24 mouse cellular contexts compared by ENCODE assay signal in the genomic region with DNA sequence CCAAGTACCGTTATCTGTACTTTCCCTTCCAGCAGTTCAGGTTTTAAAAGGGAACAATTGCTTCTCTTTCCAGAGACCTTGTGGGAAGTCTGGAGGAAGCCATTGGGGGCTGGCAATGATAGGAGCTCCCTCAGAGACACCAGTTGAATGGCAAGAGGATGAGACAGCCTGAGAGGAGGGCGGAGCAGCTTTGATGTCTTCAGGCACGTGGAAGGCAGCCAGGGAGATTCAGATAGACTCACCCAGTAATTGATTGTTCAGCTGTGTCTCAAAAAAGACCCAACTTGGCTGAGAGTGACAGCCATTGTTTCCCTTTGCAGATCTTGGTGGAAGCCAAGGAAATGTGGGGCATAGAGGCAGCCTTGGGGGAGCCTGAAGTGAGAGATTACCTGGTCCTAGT. TPM values are rescaled to one million over a fixed set of nuclear protein-coding genes. Genes with fewer than 3 reads are reported as not detected.
DNase-seq lines count a peak whose midpoint lies in the region; ATAC-seq lines count a peak whose summit lies in the region.
"Had no signal": no experiment of that assay in that cellular context is flagged by ENCODE, and none has a peak within 500 bp of the region (broad histone marks: within the 10 kb centered on the region; RNA-seq: fewer than 3 reads in every experiment).

No protein-coding gene starts in this region.

- H3K9me3 ChIP-seq in heart, embryonic 10.5 days, result no peaks in the 10 kb centered on the region
- no peaks in the 10 kb centered on the region for H3K9me3 ChIP-seq in heart, embryonic 16.5 days (replicated peaks; ENCODE audit: control insufficient read depth, low read length)
- no peaks in the 10 kb centered on the region for H3K9me3 ChIP-seq in midbrain, embryonic 15.5 days
- H3K9me3 ChIP-seq: embryonic facial prominence, embryonic 10.5 days; forebrain, embryonic 13.5 days had no signal

- no peaks in the 10 kb centered on the region for H3K27me3 ChIP-seq in heart, embryonic 10.5 days (ENCODE audit: insufficient read depth, poor library complexity, severe bottlenecking)
- H3K27me3 ChIP-seq in heart, embryonic 16.5 days (ENCODE audit: control insufficient read depth, insufficient read depth, low read length), result no peaks in the 10 kb centered on the region
- no peaks in the 10 kb centered on the region for H3K27me3 ChIP-seq in midbrain, embryonic 15.5 days (replicated peaks)
- H3K27me3 ChIP-seq: forebrain, embryonic 13.5 days had no signal

- no peak overlapping the region for H3K4me3 ChIP-seq in heart, embryonic 10.5 days
- H3K4me3 ChIP-seq in heart, embryonic 16.5 days (ENCODE audit: low read length), result no peak overlapping the region
- no peak overlapping the region for H3K4me3 ChIP-seq in midbrain, embryonic 15.5 days
- H3K4me3 ChIP-seq: embryonic facial prominence, embryonic 10.5 days; forebrain, embryonic 13.5 days had no signal

- no peaks in the 10 kb centered on the region for H3K4me1 ChIP-seq in heart, embryonic 10.5 days
- H3K4me1 ChIP-seq in heart, embryonic 16.5 days (ENCODE audit: control insufficient read depth, insufficient read depth, low read length), result no peaks in the 10 kb centered on the region
- no peaks in the 10 kb centered on the region for H3K4me1 ChIP-seq in midbrain, embryonic 15.5 days
- H3K4me1 ChIP-seq: embryonic facial prominence, embryonic 10.5 days had no signal

- DNase-seq in heart, adult 11 months, result peak; percentile 97
- DNase-seq in heart, embryonic 10.5 days (ENCODE audit: low spot score), result no peak
- DNase-seq in Muller cell, postnatal 12 days (ENCODE audit: inconsistent ontology term), result peak; percentile 45
- peak; percentile 10 for DNase-seq in skeletal muscle tissue, adult 2 months (ENCODE audit: low read depth, low spot score)
- no peak for DNase-seq in adrenal gland, adult 2 months
- DNase-seq: adrenal gland, postnatal 25 days; B cell, adult 2 months; cerebellum, adult 2 months; forebrain, postnatal 0 days; gastrocnemius, postnatal 25 days; kidney, adult 8-10 months had no signal

- H3K4me2 ChIP-seq in heart, embryonic 16.5 days (ENCODE audit: low read depth, low read length), result no peak overlapping the region
- no peak overlapping the region for H3K4me2 ChIP-seq in midbrain, embryonic 15.5 days
- H3K4me2 ChIP-seq: forebrain, embryonic 13.5 days had no signal

- peak; percentile 49; the same call in 1 of the 2 replicates for ATAC-seq in heart, embryonic 16.5 days (replicated peaks; ENCODE audit: extremely low read depth, insufficient read depth, low FRiP score)
- ATAC-seq in midbrain, embryonic 15.5 days (replicated peaks), result no peak
- ATAC-seq: activated CD4-positive, CD25-positive, alpha-beta regulatory T cell, adult 4 months; CD4-positive, CD25-positive, alpha-beta regulatory T cell, adult 4 months; forebrain, embryonic 13.5 days; forebrain, postnatal 0 days; hindbrain, embryonic 16.5 days; inflammation-experienced regulatory T-cells, adult 6 months; intestine, postnatal 0 days had no signal

- H3K27ac ChIP-seq in heart, embryonic 10.5 days, result no peak overlapping the region
- H3K27ac ChIP-seq in heart, embryonic 16.5 days (ENCODE audit: low read length), result no peak overlapping the region
- no peak overlapping the region for H3K27ac ChIP-seq in midbrain, embryonic 15.5 days
- H3K27ac ChIP-seq: embryonic facial prominence, embryonic 10.5 days; forebrain, embryonic 13.5 days had no signal

- no peak overlapping the region for H3K9ac ChIP-seq in heart, embryonic 16.5 days (ENCODE audit: low read length)
- no peak overlapping the region for H3K9ac ChIP-seq in midbrain, embryonic 15.5 days
- H3K9ac ChIP-seq: forebrain, embryonic 13.5 days; forebrain, postnatal 0 days had no signal

- WGBS in heart, embryonic 10.5 days, result 47% methylated on average over 3 of the region's 3 CpGs
- 54% methylated on average over 3 of the region's 3 CpGs for WGBS in heart, embryonic 16.5 days
- WGBS in midbrain, embryonic 15.5 days, result 54% methylated on average over 3 of the region's 3 CpGs

- no peaks in the 10 kb centered on the region for H3K36me3 ChIP-seq in heart, embryonic 10.5 days
- no peaks in the 10 kb centered on the region for H3K36me3 ChIP-seq in heart, embryonic 16.5 days (ENCODE audit: control insufficient read depth, insufficient read depth)
- no peaks in the 10 kb centered on the region for H3K36me3 ChIP-seq in midbrain, embryonic 15.5 days (replicated peaks)
- H3K36me3 ChIP-seq: embryonic facial prominence, embryonic 10.5 days; G1E had no signal

RNA-seq across cellular contexts. Expression of a gene that starts 42.8 kb away (rescaled TPM):
- polyA plus RNA-seq in heart, embryonic 10.5 days (2016; fragmentation: Nextera tagmentation; extraction: Ambion mirVana), result 1.2 and 5.2 TPM in 2 replicates
- 0.79 and 1.2 TPM in 2 replicates for polyA plus RNA-seq in heart, embryonic 16.5 days (2015; fragmentation: Nextera tagmentation; extraction: Ambion mirVana)
- polyA plus RNA-seq in midbrain, embryonic 15.5 days (2015; fragmentation: Nextera tagmentation; extraction: Ambion mirVana), result 3.2 and 3.4 TPM in 2 replicates
- total RNA-seq in adrenal gland, adult 2 months (2021), result not detected
- polyA plus RNA-seq in adrenal gland, adult 2 months (2012; rRNA removed), result 0.02 and 0.09 TPM in 2 replicates
- total RNA-seq: adrenal gland, adult 18-20 months; adrenal gland, postnatal 25 days; gastrocnemius, adult 18-20 months; granulocyte monocyte progenitor cell, adult 5-6 weeks had no signal
- polyA plus RNA-seq: CD4-positive, CD25-positive, alpha-beta regulatory T cell, adult 4 months; G1E; inflammation-experienced regulatory T-cells, adult 6 months had no signal

Comparison
In these comparisons a context has a peak if more than half of its experiments do, and no peak if none do; other contexts are left out.
1. DNase-seq: peak in heart, adult 11 months (single experiment), Muller cell, postnatal 12 days (single experiment) and skeletal muscle tissue, adult 2 months (single experiment); none in heart, embryonic 10.5 days (single experiment) and adrenal gland, adult 2 months (single experiment).